Mouse (Mus musculus) heart, adult 2 months (tissue): ENCODE data around the gene Dnaic1.

Experiments used
- CTCF ChIP-seq: fragments of 200-600 bp; IDR thresholded peaks from 2 replicates; pipeline ENCODE4 v1.8.1; 2022; ENCODE audit warnings: antibody characterized with exemption, mild to moderate bottlenecking, moderate library complexity
- EP300 ChIP-seq: fragments of 200-500 bp; IDR thresholded peaks from 2 replicates; pipeline ENCODE4 v1.6.1; 2011; ENCODE audit warnings: low read depth, low read length, control low read depth; ENCODE audit not compliant: insufficient read depth
- POLR2A ChIP-seq: fragments of 200-500 bp; IDR thresholded peaks from 2 replicates; pipeline ENCODE4 v1.6.1; 2011; ENCODE audit warnings: mild to moderate bottlenecking, low read depth, low read length, control low read depth; ENCODE audit not compliant: insufficient read depth

DNA sequence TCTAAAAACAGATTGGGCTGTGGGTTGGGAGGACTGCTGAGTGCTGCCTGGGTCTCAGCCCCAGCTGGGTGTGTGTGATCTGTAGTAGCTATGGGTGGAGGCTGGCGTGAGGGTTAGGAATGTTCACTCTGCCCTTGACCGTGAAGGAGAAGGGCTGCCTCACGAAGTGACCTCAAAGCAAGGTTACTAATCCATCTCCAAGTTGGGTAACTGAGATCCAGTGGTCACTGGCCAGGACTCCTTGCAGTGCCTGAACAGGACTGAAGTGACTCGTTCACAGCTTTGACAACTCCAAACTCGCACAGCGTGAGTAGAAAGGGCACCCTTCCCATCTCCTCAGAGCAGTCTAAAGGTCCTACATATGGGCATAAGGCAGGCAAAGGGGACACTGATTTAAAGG, 109.3 kb downstream of the Dnaic1 start:
- TF ChIP-seq CTCF (no peak), EP300 (no peak), POLR2A (no peak)
